Mouse (Mus musculus) stomach, postnatal 0 days (tissue): ENCODE results near the gene Cptp.

Experiments
- CTCF ChIP-seq: IDR thresholded peaks from 2 replicates; pipeline ENCODE4 v1.5.1; 2016; ENCODE audit warnings: antibody characterized with exemption, low read depth, mild to moderate bottlenecking, moderate library complexity
- EP300 ChIP-seq: optimal IDR thresholded peaks from 2 replicates; pipeline ENCODE3; 2016; ENCODE audit warnings: antibody characterized with exemption

DNA sequence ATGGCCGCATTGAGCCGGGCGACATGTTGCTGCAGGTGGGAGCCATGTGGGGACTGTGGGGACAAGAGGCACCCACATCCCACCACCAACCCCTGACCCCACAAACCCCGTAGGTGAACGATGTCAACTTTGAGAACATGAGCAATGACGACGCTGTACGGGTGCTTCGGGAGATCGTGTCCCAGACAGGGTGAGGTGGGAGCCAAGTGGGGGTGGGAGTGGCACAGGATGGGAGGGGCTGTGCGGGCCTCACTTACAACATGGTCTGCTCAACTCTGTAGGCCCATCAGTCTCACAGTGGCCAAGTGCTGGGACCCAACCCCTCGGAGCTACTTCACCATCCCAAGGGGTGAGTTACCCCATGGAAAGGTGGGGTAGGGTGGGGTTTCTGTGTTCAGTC lies 14.2 kb downstream of the Cptp start:
- no peak for TF ChIP-seq CTCF
- no peak for TF ChIP-seq EP300
